Mouse (Mus musculus): ENCODE measurements around the gene Cfap58.

Gene Cfap58

GRCm38 (mm10) chr19:47937443-47938406, at the start of gene Cfap58:
Gene Cfap58 (plus strand): TSS chr19:47937675.
- peak; percentile 66 for DNase-seq

GRCm38 (mm10) chr19:47888037-47888436, 49.4 kb upstream of the Cfap58 start:
- no peak for DNase-seq

GRCm38 (mm10) chr19:47890489-47891130, 46.9 kb upstream of the Cfap58 start:
- DNase-seq, result no peak

DNA sequence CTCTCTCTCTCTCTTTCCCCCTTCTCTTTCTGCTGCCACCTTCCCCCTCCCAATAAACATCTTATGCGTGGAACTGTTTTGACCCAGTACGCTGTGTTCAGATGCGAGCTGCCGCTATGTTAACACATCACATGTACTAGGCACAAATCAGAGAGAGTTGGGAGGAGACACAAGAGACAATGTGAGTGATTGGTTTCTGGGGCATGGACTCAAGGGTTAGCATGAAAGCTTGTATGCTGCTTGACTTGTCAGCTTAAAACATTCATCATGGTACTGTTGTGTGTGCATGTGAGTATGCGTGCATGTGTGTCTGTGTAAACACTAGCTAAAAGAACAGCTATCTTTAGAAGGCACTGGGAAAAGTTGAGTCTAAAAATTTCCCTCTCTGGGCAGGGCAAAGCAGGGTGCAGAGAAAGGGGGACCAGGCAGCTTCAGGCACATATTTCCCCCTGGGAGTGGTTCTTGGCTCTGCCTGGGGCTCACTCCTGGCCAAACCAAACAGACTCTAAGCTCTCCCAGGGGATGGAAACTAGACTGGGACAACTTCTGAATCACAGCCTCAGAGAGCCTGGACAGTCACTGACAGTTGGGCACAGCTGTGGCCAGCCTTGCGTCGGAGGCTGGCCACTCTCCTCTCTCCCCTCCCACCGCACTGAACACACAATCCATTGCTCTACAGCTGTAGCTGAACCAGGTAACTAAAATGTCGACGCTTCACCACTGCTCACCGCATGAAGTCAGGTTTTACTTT, 45.7 kb upstream of the Cfap58 start:
- DNase-seq, result no peak

- no peak for DNase-seq
Observed at GRCm38 (mm10) chr19:47893092-47893491, 44.4 kb upstream of the Cfap58 start.

- DNase-seq, result no peak
Observed at GRCm38 (mm10) chr19:47898472-47899079, 38.9 kb upstream of the Cfap58 start.

DNA sequence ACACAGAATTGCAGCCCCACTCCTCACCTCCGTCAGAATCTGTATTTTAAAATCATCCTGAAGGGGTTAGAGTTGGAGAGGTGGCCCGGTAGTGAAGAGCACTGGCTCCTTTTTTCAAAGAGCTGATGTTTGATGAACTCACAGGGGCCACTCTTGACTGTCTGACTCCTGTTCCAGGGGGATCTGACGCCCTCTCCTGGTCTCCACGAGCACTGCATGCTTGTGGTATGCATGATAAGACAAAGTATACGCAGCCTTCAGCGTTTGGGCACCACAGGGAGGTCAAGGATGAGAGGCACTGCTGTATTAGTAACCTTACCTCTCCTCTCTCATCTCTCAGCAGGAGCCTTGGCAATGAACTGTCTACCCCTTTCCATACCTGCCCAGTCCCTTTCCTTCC, 37.5 kb upstream of the Cfap58 start:
- no peak for DNase-seq

DNA sequence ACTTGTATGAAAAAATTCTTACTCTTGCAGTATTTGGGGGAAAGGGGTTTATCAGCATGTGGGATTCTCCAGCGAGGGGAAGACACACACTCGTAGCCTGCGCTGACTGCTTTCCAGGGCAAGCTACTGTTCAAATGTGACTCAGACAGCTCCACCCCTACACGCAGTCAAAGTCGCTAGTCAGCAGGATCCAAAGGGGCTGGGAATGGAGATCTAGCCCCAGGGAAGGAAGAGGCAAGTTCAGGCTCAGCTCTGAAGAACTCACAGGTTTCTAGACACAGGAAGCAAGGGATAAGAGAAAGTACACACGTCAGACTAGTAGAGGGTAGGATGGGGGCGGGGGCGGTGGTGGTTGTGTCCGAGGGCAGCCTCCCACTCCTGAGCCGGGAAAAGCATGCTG, 36.9 kb upstream of the Cfap58 start:
- no peak for DNase-seq

GRCm38 (mm10) chr19:47902316-47903201, 34.9 kb upstream of the Cfap58 start:
- DNase-seq, result no peak

GRCm38 (mm10) chr19:47903679-47904078, 33.8 kb upstream of the Cfap58 start:
- no peak for DNase-seq

GRCm38 (mm10) chr19:47905081-47905480, 32.4 kb upstream of the Cfap58 start:
- DNase-seq, result no peak

- DNase-seq, result no peak
Observed at GRCm38 (mm10) chr19:47905603-47906002, 31.9 kb upstream of the Cfap58 start.

DNA sequence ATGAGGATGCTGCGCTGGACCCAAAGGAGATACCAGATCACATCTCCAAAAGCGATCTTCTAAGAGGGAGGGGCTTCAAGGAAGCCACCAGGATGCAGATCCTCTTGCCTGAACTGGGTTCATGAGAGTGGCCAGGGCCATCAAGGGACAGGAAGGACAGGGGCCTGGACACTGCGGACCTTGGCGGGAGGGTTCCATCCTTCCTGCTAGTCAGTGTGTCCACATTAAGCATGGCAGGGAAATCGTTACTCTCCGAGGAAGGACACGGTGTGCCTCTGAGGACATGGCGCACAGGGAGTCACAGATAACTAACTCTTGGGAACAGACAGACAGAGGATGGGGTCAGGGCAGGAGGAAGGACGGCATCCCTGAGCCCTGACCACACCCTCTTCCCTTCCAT, 29.9 kb upstream of the Cfap58 start:
- no peak for DNase-seq

GRCm38 (mm10) chr19:47908961-47909371, 28.5 kb upstream of the Cfap58 start:
- DNase-seq, result no peak

- DNase-seq, result no peak
Observed at GRCm38 (mm10) chr19:47909387-47910116, 27.9 kb upstream of the Cfap58 start.

GRCm38 (mm10) chr19:47910117-47910618, 27.3 kb upstream of the Cfap58 start:
- no peak for DNase-seq

DNA sequence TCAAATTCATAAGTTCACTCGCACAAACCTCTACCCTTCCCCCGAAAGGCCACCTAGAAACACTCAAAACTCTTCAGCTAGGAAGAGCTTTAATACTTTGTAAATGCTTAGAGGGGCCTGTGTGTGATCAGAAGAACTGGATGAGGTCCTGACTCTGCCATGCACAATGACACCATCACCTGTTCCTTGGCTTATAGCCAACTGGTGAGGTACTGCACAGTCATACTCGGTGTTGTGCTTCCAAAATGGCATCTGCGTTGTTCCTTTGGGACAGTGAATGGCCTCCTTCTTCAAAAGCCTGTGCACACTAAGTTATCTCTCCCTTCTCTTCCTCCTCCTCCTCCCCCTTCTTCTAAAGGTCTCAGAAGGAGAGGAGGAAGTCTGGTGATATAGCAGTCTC, 26.7 kb upstream of the Cfap58 start:
- no peak for DNase-seq

GRCm38 (mm10) chr19:47913344-47913743, 24.1 kb upstream of the Cfap58 start:
- DNase-seq, result no peak

DNA sequence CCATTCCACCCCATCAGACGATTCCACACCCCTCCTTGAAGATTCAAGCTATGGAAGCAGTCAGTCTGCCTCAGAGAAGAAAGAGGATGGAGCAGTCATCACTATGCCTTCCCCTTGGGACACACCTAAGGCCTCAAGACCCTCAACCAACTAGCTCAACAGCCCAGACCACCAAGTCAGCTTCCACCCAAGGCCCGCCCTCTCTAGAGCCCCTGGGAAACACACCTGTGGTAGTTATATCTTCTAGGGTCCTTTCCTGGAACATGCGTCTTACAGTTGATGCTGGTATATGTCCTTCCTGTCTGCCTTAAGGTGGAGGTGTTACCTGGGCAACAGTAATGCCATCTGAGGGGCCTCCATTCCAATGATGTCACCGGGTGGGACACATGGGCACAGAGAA, 23.3 kb upstream of the Cfap58 start:
- no peak for DNase-seq

DNA sequence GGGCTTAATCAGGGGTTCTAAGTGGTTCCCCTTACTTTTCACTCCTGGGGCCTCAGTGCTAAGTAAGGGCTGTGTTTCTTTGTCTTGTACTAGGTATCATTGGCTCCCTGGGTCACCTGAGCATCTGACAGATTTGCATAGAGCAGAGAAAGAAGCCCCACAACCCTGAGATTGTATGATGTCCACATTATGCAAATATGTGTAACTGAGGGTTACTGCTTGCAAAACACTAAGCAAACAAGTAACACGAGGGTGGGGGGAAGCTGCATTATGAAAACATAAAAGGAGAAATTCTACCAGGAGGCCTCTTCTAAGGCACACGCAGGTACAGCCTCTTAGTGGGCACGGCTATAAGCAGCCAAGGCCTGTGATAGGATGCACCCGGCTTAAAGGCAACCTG, 22.2 kb upstream of the Cfap58 start:
- DNase-seq, result no peak

- DNase-seq, result no peak
Observed at GRCm38 (mm10) chr19:47917396-47917795, 20.1 kb upstream of the Cfap58 start.

Measured in right cerebral cortex, postnatal 4 days (tissue).